Mouse (Mus musculus) right cerebral cortex, postnatal 10 days (tissue): Measurements from ENCODE around the gene Jmjd7.

Experiments used
- DNase-seq, 2 experiments: peaks; one replicate each; pipeline ENCODE4 v3.0.0; 2021; ENCODE audit warnings: low spot score in 2 of 2

The Jmjd7 gene

GRCm38 (mm10) chr2:120012924-120013323 is 14.4 kb upstream of the Jmjd7 start:
- DNase-seq: no peak

GRCm38 (mm10) chr2:120013831-120014486 is 13.3 kb upstream of the Jmjd7 start:
- no peak for DNase-seq

GRCm38 (mm10) chr2:120015882-120016281 is 11.4 kb upstream of the Jmjd7 start:
- no peak for DNase-seq

- DNase-seq: no peak
Measured at GRCm38 (mm10) chr2:120017599-120017998, 9.7 kb upstream of the Jmjd7 start.

GRCm38 (mm10) chr2:120024337-120024736 is 2.9 kb upstream of the Jmjd7 start:
- DNase-seq: no peak

DNA sequence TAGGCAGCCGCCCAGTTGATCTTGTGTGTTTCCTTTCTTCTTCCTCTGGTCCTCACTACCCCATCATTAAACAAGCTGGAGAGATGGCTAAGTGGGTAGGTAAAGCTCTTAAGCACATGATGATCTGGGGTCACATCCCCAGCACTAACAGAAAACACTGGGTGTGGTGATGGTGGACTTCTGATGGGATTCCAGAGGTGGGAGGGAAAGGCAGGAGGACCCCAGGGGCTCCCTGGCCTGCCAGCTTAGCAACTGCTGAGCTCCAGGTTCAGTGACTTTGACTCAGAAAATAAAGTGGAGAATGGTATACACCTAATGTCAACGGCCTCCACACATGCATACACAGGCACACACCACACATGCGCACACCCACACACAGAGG is 658 bp downstream of the Jmjd7 start:
- no peak for DNase-seq

DNA sequence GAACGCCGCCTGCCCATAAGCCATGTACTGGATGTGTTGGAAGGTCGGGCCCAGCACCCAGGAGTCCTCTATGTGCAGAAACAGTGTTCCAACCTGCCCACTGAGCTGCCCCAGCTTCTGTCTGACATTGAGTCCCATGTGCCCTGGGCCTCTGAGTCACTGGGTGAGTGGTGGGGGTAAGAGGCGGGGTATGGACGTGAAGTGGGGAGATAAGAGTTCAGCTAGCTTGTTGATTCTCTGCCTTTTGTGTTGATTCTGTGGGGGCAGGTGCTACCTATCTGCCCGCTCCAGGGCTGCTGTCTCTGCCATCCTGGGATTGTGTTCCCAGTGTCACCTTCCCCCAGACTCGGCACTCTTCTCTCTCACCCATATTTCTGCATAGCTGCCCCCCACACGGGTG is 3.1 kb downstream of the Jmjd7 start:
- no peak for DNase-seq

DNA sequence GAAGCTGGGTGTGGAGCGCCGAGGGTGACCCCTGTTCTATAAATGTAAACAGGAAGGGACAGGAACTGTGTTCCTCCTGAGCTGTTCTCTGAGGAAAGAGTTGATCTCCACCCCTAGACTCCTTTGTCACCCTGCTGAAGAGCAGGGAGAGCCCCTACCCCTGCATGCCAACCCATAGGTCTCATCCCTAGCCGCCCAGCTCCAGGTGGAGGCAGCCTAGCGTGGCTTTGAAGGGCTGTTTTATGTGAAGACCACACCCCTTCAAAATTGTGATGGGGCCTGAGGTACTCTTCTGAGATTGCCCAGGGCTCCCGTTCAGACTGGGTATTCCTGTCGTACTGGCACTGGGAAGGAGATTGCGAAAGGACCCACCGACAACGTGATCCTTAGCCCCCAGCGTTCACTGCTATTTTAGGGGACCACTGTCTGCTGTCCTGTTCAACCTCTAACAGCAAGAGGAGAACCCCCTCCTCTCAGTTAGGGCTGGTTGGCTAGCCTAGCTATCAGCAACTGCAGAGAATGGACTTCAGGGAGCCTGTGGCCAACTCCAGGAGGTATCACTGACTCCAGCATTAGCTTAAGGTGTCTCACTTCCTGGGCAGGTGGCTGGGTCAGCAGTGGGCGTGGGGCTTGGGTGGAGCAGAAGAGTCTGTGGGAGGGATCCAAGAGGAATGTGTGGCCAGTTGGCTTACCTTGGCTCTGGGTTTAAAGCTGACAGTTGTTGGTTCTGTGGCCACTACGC is 5.6 kb downstream of the Jmjd7 start, which contains the start of gene Pla2g4b:
Gene Pla2g4b, plus strand, starts transcription at position 692 of the 742 bp plus-strand sequence.
- no peak for DNase-seq

- DNase-seq: no peak
Measured at GRCm38 (mm10) chr2:120033726-120034125, 6.4 kb downstream of the Jmjd7 start.

- DNase-seq: no peak
Measured at GRCm38 (mm10) chr2:120037744-120038143, 10.5 kb downstream of the Jmjd7 start.

DNA sequence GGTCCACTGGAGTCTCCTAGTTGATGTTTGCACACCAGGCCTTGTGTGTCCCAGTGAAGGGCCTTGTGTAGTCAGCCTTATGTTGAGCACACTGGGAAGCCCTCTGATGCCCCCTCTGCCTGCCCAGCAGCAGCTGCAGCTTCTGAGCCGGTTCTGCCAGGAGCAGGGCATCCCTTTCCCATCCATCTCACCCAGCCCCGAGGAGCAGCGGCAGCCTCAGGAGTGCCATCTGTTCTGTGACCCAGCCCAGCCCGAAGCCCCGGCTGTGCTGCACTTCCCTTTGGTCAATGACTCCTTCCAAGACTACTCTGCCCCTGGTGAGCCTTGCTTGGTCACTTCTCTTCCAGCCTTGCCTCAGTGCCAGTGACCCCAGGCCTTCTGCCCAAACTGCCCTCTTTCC is 13.7 kb downstream of the Jmjd7 start:
- DNase-seq: no peak

DNA sequence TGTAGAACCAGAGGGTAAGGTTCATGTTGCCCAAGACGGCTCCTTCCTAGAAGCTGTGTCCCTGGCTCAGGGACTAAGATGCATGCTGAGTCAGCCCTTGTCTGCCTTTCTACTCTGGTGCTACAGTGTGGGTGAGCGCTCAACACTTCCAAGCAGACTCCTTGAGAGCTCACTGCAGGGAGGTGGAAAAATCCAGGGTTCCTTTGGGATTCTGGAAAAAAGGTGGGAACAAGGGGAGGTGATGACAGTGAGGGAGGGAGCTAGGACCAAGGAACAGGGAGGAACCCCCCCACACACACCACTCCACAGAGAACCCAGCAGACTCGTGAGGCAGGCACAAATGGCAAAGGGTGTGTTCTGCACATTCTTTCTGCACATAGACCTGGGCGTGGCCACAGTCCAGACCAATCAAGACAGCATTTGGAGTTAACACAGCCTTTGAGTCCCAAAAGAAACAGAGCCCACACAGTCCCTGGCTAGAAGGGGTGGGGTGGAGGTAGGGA is 16.9 kb downstream of the Jmjd7 start:
- DNase-seq: no peak

DNA sequence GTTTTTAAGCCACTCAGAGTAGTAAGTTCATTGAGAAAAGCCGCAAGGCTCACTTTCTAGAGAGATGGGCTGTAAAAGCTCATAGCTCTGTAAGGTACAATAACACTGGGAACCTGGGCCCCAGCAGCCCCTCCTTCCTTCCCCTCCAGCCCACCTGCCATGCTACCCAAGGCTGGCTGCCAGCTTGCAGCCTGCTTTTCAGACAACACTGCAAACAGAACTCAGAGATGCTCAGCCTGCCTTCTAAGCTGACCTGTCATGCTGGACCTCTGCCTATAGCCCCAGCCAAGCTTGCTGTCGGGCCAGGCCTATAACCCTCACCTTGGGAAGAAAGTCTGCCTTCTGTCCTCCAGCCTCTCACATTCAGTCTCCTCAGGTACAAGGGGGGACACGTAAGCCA is 17.4 kb downstream of the Jmjd7 start:
- DNase-seq: no peak

DNA sequence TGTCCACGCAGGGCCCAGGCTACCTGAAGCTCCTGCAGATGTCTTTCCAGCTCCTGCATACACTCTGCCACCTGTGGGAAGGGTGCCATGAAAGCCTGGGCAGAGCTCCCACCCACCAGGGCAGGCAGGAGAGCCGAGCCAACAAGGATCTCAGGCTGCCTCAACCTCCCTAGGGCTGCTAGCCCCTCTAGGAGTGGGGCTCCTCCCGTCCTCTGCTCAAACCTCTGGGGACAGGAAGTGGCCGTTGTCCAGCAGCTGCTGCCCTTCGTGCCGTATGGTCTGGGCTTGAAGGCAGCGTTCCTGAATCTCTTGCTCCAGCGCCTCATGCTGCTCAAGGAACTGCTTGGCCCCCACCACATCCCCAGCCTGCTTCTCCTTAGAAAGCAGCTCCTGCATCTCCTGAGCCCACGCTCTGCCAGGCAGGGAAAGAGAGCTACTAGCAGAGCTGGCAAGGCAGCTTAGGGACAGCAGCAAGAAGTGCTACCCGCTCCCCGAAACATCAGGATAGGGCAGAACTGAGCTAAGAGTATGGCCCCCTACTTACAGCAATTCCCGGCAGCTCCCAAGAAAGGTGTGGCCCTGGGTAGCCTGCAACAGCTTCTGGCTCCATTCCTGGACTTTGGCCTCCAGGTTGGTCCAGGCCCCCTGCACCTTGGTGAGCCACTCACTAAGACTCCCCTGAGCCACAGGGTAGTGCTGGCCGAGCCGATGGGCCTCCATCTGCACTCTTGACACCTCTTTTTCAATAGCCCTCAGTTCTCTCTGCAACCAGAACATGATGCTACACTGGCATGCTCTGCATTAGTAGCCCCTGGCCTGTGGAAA is 19.4 kb downstream of the Jmjd7 start:
- DNase-seq: peak in 1 of 2 experiments; percentile 62

DNA sequence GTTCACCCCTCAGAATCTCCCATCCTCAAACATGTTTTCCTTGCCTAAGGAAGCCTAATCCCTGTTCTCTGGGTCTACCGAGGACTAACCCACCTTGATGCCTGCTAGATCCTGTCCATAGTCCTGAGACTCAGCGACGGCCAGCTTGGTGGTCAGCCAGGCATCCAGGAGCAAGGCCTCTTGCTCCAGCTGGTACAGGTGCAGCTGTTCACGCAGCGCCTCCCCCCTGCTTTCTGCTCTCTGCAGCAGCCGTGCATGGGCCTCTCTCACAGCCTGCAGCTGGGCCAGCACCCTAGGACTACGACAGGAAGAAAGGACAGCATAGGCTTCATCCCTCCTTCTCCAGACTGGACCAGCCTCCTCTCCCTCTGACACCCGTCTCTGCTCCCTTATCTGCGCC is 20.9 kb downstream of the Jmjd7 start:
- no peak for DNase-seq

DNA sequence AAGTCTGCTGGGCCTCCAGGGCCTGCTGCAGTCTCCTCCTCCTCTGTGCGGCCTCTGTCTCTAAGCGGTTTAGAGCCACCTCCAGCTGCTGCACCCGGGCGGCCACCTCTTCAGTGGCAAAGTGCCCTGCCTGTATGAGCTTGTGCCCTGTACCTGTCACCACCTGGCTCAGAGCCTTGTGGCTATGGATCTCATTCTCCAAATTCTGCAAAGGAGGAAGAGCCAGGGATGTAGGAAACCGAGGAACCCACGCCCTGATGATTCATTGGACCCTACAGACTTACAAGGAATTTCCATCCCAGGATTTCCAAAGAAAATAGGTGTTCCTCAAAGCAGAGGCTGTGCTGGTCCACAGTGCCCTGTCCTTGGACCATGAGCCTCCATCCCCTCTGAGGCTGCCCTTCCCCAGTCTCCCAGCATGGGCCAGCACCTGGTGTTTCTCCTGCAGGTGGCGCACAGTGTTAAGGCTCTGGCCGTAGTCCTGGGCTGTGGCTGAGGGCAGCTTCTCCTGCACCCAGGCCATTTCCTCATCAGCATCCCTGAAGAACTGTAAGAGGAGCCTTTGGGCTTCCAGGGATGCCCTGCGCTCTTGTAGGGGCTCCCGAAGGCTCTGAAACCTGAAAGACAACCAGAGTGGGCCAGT is 22.5 kb downstream of the Jmjd7 start:
- DNase-seq: no peak

DNA sequence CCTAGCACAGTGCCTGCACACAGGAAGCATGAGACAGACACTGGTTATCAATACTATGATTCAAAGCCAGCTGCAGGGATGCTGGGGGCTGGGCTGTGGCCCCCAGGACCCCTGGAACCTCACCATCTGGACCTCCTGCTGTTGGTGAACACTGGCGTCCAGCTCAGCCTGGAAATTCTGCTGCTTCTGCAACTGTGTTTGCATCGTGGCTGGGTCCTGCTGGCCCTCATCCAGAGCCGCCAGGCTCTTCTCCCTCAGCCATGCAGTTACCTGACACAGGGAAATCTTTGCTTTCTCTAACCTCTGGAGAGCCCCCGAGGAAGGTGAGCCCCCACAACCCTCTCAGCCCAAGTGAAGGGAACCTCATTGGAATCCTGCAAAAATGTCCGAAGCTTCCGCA is 24.1 kb downstream of the Jmjd7 start:
- DNase-seq: no peak

DNA sequence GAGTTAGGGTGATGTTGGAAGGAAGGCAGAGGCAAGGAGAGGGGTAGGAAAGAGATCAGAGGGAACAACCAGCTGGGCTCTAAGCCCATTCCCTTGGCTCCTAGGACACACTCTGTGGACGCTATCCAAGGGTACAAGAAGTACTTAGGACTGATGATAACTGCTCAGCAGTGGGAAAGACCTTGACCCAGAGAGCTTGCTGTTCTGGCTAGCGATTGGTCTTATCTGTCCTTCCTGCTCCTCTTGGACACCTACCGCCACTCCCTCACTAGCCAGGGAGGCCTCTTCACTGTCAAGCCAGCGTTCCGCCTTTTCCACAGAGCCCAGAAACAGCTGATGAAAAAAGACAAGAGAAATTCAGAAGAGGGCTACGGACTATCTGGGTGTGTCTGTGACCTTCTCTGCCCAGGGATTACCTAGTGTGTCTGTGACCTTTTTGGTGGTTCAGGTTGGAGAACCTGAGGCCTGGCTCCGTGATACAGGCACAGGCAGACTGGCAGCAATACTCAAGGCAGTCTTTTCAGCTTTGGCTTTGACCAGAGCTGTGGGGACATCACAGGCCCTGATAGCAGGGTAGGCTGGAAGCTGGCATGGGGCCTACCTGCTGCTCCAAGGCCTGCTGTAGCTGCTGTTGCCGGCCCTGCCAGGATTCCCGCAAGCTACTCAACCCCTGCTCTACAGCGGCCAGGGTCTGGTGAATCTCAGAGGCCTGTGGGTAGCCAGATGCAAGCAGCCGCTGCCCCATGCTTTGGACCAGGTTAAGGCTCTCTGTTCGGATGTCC is 27.7 kb downstream of the Jmjd7 start:
- DNase-seq: no peak

DNA sequence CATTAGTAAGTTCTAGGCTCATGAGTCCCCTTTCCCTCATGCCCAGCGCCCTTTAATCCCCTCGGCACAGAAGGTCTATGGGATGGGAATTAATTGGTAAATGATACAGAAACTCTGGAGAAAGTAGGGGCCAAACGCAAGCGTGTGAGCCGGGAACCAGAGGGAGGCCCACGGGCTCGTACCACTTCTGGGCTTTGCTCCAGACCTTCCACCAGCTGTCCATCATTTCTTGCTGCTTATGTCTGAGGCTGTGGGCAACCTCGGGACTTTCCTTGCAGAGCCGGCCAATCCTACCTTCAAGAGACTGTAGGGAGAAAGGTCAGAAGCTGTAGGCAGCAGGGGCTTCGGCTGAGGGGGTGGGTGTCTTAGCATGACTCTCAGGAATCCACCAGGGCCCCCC is 28.6 kb downstream of the Jmjd7 start:
- DNase-seq: no peak

DNA sequence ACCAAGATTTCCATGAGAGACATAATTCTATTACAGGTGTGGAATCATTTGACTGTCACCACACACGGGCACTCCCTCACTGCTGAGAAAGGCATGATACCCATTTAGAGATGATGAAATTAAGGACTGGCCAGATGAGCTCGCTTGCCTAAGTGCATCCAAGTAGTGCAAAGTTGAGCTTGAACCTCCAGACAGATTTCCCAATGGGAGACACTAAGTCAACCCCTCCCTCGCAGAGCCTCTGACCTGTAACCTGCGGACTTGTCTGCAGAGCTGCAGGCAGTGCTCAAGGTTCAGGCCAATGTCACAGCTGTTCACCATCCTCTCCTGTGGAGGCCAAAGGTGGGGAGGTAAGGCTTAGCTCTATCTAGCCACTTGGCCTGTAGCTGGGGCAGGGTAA is 31.5 kb downstream of the Jmjd7 start:
- no peak for DNase-seq

DNA sequence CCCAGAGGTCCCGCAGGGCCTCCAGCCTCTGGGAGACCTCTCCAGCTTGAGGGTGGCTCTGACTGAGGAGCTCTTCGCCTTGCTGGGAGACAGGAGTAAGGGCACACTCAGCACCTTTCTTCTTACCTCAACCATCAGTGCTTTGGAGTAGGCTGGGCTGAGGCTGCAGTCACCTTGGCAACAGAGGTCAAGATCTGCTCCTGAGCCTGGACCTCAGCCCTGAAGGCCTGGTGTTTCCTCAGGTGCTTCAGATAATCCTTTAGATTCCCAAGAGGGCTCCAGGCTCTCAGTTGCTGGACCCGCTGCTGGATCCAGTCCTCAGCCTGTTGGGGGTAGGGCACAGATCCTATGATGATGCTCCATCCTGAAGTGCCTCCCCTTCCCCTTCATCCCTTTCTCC is 32.2 kb downstream of the Jmjd7 start:
- no peak for DNase-seq
